Mouse (Mus musculus): Measurements from ENCODE around the gene Fbxo42.

Gene Fbxo42

DNA sequence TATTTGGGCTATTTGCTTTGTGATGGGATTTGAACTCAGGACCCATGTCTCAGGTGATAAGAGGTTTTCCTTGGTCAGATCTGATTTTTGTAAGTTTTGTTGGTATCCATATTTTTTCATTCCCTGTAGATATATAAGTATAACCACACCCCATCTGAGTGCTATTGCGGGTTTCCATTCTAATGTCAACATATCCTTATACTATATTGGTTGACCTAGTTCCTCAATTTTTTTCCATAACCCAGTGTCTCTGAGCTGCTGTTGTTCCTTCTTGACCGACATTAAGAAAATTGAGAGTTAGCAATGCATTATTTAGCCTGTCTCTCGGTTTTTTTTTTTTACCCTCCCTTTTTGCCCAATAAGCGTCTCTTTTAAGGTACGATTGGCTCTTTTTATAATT lies 75.0 kb downstream of the Fbxo42 start:
- DNase-seq: no peak

DNA sequence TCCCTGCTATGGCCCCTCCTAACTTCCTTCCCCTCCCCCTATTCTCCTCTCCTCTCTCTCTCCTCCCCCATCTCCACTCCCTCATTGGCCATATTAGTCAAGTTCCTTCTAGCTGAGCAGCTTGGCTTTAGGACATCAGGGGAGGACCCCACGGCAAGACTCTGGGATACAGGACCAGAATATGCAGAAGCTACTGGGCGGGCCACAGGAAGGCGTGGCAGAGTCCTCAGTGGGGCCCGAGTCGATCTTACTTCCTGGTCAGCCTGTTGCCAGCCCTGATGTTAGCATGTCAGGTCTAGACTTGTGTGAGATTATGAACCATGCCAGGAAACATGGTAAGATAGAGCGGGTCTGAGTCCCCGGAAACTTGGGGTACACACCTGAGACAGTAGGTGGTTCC lies 81.0 kb downstream of the Fbxo42 start:
- no peak for DNase-seq

DNA sequence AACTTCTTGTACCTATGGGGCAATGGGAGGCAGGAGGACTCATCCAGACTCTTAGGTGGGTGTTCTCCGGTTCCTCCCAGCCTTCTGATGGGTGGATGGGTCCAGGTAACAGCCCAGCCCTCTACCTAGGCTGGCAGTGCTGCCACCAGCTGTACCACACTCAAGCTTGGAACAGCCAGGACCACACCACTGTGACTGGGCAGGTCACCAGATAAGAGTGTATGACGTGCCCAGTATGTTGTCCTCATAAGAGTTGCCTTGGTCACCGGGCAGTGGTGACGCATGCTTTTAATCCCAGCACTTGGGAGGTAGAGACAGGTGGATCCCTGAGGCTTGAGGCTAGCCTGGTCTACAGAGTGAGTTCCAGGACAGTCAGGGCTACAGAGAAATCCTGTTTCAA lies 85.5 kb downstream of the Fbxo42 start:
- no peak for DNase-seq

DNA sequence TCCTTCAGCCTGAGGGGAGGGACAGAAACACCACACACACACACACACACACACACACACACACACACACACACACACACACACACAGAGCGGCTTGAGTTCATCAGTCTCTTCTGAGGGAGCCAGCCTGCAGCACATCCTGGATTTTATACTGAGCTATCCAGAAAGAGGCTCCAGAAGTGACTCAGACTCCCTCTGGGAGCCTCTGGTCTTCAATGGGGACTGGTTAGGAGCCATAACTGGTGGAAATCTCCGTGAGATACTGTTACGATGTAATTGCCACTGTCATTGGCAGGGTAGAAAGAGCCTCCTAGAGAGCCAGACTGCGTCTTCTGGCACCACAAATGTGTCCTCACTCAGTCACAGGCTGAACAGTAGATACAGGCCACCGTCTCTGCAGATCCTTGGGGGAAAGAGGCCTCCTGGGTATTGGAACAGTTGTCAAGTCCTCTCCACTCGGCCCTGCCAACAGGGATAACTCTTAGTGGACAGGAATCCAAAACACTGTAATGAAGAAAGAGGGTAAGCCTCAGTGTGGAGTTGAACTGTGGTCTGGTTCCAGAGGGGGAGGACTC lies 87.9 kb downstream of the Fbxo42 start:
- DNase-seq: no peak

DNA sequence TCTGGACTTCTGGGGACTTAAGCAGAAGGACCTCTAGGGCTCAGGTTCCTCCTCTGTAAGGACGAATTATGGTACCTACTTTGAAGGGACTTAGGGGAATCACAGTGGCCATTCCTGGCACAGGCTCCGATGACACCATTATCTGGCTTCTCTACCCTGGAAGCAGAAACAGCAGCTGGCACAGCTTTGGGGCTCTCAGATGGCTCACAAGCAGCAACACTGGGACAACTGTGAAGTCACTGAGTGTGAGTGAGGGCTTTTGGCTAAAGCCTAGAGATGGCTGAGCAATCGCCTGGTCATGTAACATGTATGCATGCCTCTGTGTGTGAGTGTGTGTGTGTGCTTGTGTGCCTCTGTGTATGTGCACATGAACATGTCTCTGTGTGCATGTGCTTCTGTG lies 89.1 kb downstream of the Fbxo42 start:
- no peak for DNase-seq

DNA sequence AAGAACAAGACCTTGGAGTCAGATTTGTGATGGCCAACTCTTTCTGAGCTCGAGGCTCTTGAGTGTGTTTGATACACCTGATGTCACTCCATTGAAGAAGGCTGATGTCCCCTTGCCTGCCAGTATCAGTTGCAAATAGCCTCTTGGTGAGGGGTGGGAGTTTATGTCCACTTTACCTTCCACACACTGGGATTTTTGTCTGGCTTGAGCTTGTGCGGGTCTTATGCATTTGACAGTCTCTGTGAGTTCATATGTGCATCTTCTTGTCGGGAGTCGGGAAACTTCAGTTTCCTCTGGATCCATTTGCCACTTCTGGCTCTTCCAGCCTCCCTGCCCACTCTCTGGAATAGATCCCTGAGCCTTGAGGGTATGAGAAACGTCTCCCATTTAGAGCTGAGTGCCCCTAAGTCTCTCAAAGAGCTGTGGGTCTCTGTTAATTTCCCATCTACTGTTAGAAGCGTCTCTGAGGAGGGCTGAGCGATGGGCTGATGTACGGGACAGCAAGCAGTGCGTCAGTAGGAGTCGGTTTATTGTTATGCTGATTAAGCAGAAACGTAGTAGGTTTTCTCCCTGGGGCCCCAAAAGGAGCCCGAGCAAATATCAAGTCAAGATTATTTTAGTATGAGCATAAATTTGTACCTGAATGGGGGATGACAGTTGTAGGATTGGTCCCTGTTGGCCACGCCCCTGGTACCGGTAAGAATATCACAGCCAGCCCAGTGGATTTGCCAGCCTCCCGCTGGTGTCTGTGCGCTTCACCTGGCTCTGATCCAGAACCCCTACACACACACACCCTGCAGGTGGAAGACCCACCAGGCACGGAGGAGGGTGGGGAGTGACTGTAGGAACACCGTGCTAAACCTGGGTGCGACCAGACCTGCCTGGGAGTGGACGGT lies 91.0 kb downstream of the Fbxo42 start:
- no peak for DNase-seq

DNA sequence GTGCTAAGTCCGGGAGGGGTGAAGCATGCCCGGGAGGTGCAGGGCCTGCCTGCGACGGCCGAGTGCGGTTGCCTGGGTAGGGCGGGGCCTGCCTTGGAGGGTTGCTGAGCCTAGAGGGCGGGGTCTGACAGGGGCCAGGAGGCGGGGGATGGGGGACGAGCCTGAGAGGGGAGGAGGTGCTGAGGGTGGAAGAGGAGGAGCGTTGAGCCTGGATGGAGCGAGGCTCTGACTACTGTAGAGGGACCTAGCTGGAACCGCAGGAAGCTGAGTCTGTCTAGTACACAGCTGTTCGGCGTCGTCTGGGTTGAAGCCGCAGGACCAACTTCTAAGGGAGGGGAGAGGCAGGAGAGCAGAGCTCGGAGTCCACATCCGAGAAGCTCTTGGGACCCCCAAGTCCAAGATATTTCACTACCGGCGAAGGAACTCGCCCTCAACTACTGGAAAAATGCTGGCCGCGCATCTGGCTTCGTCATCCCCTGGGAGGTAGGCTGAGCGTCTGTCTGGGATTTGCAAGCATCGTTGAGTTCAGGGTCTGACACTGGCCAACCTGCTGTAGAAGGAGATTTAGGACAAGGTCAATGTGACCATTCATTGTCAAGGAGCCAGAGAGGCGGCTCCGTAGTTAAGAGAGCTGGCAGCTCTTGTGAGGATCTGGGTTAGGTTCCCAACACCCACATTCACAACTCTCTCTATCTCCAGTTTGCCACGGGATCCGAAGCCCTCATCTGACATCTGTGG lies 91.8 kb downstream of the Fbxo42 start, which contains the start of gene Arhgef19:
Gene Arhgef19, plus strand, starts transcription at position 112 of the 738 bp plus-strand sequence.
- peak; percentile 78 to 79 for DNase-seq

DNA sequence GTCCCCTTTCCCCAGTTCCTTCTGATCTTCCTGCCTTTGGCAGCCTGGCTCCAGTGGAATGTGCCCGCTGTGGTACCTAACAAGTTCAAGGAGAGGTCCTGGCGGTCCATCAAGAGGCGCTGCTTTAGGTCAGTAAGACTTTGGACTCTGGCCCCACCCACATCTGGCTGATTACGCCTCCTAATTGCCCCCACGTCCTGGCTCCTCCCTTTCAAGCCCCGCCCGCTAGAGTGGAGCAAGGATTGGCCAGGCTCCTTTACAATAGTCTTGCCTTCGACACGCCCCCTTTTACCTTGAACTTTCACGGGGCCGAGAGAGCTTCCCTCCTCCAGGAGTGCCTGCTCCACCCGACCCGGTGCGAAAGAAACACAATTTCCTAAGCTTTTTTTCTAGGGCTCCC lies 92.9 kb downstream of the Fbxo42 start:
- DNase-seq: no peak

DNA sequence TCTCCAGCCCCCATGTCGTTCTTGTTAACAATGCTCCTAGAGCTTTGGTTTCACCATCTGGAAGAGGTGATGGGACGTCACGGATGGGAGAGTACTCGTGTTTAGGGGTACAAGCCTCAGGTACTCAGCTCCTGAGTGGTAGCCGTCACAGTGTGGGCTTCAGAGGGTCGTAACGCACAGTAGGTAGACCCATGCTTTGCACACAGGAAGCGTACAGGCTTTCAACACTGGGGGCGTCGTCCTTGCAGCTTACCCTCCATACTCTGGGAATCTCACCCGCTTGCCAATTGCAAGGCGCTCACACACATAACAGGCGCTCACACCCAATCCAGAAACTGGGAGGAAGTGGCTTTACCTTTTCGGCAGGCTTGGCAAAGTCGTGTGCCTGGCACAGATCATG lies 94.1 kb downstream of the Fbxo42 start:
- no peak for DNase-seq

DNA sequence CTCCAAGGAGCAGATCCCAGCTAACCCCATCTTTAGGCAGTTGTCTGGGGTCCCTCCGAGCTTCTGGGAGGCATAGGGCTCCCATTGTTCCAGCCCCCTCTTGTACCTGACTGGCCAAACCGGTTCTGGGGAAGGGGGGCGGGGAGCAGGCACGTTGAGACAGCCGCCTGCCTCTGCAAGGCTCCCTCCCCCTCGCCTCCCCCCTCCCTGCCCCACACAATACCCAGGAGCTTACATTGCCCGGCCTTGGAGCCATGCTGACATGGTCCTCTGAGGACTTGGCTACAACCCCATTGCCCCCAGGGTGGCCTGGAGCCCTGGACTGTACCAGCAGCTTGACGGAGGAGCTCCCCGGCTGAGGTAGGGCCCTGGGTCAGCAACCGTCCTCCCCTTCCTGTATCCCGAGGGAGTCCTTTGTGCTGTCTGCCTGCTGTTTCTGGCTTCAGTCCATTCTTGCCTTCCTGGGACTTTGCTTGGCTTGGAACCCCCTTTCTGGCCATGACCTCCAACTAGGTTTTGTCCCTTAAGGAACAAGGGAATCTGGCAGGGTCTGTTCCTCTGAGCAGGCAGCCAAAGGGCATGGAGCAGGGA lies 95.0 kb downstream of the Fbxo42 start:
- DNase-seq: no peak

DNA sequence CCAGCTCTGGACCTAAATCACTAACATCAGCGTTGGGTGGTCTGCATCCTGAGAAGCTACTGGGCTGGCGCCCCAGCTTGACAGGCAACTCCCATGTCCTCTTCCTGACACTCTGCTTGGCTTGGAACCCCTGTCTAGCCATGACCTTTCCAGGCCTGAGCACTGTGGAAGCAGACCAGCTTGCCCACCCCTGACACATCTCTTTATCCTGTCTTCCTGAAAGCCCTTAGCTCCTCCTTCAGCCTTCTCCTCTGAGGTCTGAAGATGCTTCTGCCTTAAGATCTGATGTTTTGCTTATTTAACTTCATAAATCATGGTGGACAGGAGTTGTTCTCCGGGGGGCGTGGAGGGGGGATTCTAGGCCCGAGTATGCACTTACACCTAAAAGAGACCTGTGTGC lies 95.9 kb downstream of the Fbxo42 start:
- DNase-seq: no peak

DNA sequence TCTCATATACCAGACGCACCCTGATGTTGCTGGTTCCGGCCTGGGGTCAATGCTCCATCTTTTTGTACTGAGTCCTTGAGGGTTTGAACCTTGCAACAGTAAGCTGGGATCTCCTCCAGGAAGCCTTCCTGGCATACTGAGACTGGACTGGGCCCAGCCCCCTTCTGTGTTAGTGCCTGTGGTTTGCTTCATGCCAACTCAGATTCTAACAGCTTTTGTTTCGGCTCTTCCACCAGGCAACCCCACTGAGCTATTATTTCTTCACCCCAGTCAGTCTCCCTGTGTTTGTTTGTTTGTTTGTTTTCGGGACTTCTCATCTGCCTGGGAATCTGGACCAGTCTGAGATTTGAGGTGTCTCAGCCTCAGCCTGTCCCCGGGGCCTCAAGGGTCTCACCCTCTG lies 96.7 kb downstream of the Fbxo42 start:
- DNase-seq: no peak

DNA sequence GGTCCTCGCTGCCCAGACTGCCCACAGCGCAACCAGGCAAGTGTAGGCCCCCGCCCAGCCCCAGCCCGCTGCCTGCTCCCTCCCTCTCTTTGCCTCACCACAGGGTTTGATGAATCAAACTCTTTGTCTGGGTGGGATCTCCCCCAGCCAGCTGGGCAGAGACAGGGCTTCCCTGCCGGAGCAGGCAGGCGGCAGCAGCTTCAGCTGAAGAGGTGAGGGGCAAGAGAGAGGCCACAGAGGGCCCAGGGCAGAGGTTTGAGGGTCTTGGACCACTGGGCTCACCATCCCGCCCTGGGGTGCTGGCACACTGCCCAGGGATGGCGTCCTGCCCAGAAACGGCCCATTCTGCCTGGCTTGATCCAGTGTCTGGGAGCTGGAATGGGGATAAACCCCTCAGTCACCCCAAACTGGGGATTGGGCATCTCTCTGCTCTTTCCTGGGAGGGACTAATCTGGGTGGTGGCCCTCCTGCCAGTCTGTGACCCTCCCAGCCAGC lies 97.3 kb downstream of the Fbxo42 start:
- no peak for DNase-seq

DNA sequence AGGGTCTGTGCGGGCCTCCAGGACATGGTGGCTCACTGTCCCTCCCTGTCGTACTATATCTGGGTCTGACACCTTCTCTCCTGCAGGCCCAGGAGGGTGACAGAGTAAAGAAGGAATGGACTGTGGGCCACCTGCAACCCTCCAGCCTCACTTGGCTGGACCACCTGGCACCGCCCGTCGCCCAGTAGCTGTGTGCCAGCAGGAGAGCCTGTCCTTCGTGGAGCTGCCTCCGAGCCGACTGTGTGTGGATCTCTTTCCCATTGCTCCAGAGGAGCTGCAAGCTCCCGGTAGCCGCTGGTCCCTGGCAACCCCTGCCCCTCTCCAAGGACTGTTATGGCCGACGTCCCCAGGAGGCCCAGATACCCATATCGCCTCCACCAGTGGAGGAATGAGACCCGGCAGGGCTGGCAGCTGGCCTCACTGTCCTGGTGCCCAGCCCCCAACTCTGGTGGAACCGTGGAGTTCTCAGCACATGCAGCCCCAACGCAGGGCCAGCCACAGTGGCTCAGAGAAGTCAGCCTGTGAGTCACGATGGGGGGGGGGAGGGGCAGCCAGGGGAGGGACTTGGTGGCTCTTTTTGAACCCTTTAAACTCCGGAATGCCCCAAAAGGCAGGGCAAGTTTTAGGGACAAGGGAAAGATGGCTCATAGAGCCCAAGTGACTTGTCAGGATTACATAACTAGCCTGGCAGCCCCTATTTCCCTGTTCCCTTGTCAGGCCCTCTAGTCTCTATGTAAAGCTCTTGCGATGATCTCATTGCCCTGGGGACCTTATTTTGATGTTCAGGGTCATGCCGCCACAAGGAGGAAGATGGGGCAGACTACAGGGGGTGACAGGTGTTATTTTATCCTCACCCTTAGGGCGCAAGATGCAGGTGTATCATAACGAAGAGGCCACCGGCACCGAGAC lies 98.6 kb downstream of the Fbxo42 start:
- DNase-seq: no peak

DNA sequence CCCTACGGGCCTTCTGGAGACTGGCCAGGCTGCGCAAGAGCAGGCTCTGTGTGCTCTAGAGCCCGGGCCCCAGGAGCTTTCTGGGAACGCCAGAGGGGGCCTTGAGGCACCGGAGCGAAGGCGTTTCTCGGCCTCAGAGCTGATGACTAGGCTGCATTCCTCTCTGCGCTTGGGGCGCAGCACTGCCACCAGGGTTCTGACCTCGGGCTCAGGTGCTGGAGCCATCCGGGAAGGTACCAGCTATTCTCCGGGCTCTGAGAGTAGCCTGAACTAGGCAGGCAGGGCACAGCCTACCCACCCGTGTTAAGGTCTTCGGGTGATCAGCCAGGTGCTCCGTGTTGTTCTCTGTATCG lies 99.3 kb downstream of the Fbxo42 start:
- no peak for DNase-seq

DNA sequence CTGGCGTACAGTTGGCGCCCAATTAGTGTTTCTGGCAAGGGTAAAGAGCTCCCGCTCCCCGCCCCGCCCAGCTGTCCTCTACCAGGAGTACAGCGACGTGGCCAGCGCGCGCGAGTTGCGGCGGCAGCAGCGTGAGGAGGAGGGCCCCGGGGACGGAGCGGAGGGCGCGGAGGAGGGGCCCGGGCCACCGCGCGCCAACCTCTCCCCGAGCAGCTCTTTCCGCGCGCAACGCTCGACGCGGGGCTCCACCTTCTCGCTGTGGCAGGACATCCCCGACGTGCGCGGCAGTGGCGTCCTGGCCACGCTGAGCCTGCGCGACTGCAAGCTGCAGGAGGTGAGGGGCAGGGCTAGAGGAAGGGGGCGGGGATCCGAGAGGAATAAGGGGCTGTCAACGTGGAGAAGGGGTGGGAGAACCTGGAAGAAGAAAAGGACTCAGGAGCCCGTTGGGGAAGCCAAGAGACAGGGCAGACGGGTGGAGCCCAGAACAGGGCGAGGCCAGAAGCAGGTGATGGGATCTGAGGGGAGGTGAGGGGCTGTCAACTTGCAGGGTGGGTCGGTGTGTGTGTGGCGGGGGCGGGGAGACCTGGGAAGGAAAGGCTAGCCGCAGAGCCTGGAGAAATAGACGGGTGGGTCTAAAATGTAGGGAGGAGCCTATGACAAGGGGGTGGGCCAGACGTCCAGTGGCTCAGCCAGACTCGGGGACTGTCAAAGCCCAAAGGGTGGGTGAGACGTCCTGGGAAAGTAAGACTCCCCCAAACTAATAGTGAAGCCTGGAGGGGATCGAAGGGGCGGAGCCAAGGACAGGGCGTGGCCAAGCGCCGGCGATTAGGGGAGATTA lies 100.3 kb downstream of the Fbxo42 start:
- DNase-seq: no peak

DNA sequence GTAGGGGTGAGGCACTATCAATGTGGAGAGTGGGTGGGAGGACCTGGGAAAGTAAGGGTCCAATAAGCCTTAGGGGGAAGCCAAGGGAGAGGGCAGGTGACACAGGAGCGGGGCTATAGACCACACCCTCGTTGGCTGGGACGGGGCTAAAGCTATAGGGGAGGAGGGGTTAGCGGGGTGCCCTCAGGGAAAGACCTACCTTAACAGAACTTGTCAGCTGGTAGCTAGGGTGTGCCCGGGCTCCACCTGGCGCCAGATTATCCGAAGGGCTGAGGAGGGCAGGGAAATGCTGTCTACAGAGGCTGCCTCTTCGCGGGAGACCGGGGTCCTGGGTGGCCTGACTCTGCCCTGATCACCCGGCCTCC lies 100.9 kb downstream of the Fbxo42 start:
- no peak for DNase-seq

DNA sequence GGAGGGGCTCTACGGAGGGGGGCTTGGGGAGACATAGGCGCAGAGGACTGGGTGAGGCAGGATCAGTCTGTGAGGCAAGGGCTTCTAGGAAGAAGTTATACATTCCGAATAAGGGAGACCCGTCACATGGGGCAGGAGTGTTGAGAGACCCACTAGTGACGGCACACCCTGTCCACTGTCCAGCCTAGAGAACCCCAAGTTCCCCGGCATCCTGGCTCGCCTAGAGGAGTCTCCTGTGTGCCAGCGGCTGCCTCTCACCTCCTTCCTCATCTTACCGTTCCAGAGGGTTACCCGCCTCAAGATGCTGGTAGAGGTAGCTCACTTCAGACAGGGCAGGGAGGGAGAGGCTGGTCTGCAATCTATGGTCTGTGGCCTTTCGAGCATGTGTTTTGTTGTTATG lies 101.7 kb downstream of the Fbxo42 start:
- DNase-seq: no peak

DNA sequence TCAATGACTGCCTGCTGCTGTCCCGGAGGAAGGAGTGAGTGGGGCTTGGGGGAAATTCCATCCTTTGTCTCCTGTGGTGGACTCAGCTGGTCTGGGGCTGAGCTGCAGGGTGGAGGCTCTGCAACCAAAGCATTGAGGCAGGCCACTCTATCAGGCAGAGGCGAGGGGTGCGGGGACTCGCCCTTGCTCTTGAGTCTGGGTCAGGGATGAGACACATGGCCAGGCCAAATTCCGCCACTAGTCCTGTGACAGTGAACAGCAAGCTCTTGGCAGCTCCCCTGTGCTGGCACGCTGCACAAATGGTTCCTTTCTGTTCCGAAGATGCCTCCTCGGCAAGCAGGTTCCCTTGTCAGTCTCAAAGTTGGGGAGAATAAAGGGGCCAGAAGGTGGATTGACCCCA lies 103.4 kb downstream of the Fbxo42 start:
- no peak for DNase-seq

DNA sequence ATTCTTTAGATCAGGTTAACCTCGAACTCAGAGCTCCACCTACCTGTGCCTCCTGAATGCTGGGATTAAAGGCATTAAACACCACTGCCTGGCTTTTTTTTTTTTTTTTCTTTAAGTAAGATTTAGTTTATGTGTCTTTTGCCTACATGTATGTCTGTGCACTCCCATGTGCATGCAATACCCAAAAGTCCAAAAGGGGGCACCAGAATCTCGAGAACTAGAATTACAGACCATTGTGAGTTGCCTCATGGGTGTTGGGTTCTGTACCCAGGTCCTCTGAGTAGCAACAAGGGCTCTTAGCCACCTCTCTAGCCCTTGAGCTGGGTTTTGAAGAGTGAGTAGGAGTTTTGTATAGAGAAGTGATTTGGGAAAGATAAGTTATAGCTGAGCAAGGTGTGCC lies 104.9 kb downstream of the Fbxo42 start:
- peak in 1 of 2 experiments; percentile 21 for DNase-seq
